ENCODE assay signal across 24 mouse cellular contexts in the genomic region with DNA sequence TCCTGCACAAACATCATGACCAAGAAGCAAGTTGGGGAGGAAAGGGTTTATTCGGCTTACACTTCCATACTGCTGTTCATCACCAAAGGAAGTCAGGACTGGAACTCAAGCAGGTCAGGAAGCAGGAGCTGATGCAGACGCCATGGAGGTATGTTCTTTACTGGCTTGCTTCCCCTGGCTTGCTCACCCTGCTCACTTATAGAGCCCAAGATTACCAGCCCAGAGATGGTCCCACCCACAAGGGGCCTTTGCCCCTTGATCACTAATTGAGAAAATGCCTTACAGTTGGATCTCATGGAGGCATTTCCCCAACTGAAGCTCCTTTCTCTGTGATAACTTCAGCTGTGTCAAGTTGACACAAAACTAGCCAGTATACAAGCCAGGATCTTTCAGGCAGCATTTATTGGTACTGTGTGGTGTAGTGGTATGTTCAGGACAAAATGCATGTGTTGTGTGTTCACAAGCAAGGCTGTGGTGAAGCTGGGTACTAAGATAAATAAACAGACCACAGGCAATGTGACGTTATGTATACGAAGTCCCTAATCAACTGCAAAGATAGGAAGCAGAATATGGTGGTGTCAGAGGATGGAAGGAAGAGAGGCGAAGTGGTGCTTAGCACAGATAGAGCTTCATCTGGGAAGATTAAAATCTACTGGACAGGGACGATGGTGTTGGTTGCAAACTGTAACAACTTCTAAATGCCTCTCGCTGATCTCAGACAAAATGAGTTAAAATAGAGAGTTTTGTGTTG. TPM values are rescaled to one million over a fixed set of nuclear protein-coding genes. Genes with fewer than 3 reads are reported as not detected.
A peak's percentile ranks its signal among the peaks of the same experiment; 100 is the strongest.
DNase-seq lines count a peak whose midpoint lies in the region; ATAC-seq and TF ChIP-seq lines count a peak whose summit lies in the region.
"Not testable (repeated sequence)": the region's sequence is repeated elsewhere in the genome, so short reads cannot be mapped to it uniquely, and the experiment has no call there.
"Had no signal": no experiment of that assay in that cellular context is flagged by ENCODE, and none has a peak within 500 bp of the region (broad histone marks: within the 10 kb centered on the region; RNA-seq: fewer than 3 reads in every experiment).

No protein-coding gene starts in this region.

- H3K36me3 ChIP-seq in G1E (replicated peaks), result peaks cover 74% of the 10 kb centered on the region
- not testable (repeated sequence) for H3K36me3 ChIP-seq in liver, embryonic 11.5 days (ENCODE audit: control insufficient read depth, insufficient read depth, low read length); liver, embryonic 13.5 days; liver, embryonic 15.5 days (replicated peaks); liver, postnatal 0 days (replicated peaks; ENCODE audit: insufficient read depth, low read length)

- not testable (repeated sequence) for H3K27me3 ChIP-seq in G1E (ENCODE audit: insufficient read depth, low read length); liver, embryonic 11.5 days (replicated peaks; ENCODE audit: control insufficient read depth, insufficient read depth, low read length); liver, embryonic 13.5 days; liver, embryonic 15.5 days; liver, postnatal 0 days (ENCODE audit: insufficient read depth, low read length)

- peak overlapping the region; percentile 39 for H3K4me2 ChIP-seq in liver, embryonic 11.5 days
- peak overlapping the region; percentile 3; the same call in 1 of the 2 replicates for H3K4me2 ChIP-seq in liver, embryonic 13.5 days
- H3K4me2 ChIP-seq in liver, embryonic 15.5 days; liver, postnatal 0 days (ENCODE audit: low read depth, low read length): not testable (repeated sequence)

- ATAC-seq in G1E (ENCODE audit: extremely low read depth, insufficient number of reproducible peaks, low FRiP score, poor library complexity, severe bottlenecking), result peak; percentile 84
- peak; percentile 71 for ATAC-seq in common myeloid progenitor, adult 5-6 weeks (replicated peaks; ENCODE audit: low read depth, poor library complexity, severe bottlenecking)
- ATAC-seq in liver, embryonic 11.5 days (replicated peaks; ENCODE audit: low FRiP score), result peak; percentile 86
- peak; percentile 83 for ATAC-seq in liver, embryonic 13.5 days (ENCODE audit: low read depth)
- ATAC-seq in liver, embryonic 15.5 days (ENCODE audit: insufficient read depth), result peak; percentile 75
- peak; percentile 79 for ATAC-seq in liver, postnatal 0 days
- peak; percentile 84 for ATAC-seq in megakaryocyte progenitor cell, adult 5-6 weeks (replicated peaks; ENCODE audit: poor library complexity)

- peaks cover 95% of the 10 kb centered on the region for H3K4me1 ChIP-seq in G1E (ENCODE audit: insufficient read depth, low read depth, low read length)
- H3K4me1 ChIP-seq in liver, embryonic 11.5 days (replicated peaks; ENCODE audit: control insufficient read depth, insufficient read depth, low read length), result peaks cover 19% of the 10 kb centered on the region
- peaks cover 53% of the 10 kb centered on the region for H3K4me1 ChIP-seq in liver, embryonic 13.5 days (replicated peaks)
- peaks cover 33% of the 10 kb centered on the region for H3K4me1 ChIP-seq in liver, embryonic 15.5 days (replicated peaks)
- not testable (repeated sequence) for H3K4me1 ChIP-seq in liver, postnatal 0 days (ENCODE audit: insufficient read depth)

- H3K4me3 ChIP-seq in G1E (ENCODE audit: low read depth, low read length); liver, embryonic 11.5 days (ENCODE audit: low read depth, low read length); liver, embryonic 13.5 days (replicated peaks); liver, embryonic 15.5 days (replicated peaks); liver, postnatal 0 days (ENCODE audit: low read depth, low read length): not testable (repeated sequence)

- peak; percentile 31 for DNase-seq in G1E (ENCODE audit: low spot score)
- not testable (repeated sequence) for DNase-seq in liver, embryonic 11.5 days (ENCODE audit: low spot score); liver, embryonic 13.5 days; liver, postnatal 0 days

- TF ChIP-seq EP300 in liver, postnatal 0 days (IDR thresholded peaks at IDR 0.05; ENCODE audit: low read depth), result peak; percentile 78

- H3K9me3 ChIP-seq in G1E (replicated peaks); liver, embryonic 11.5 days (ENCODE audit: control insufficient read depth, low read length); liver, embryonic 13.5 days (replicated peaks); liver, embryonic 15.5 days (replicated peaks); liver, postnatal 0 days (ENCODE audit: low read length): not testable (repeated sequence)

- not testable (repeated sequence) for H3K9ac ChIP-seq in liver, embryonic 11.5 days (ENCODE audit: low read depth, low read length); liver, embryonic 13.5 days; liver, embryonic 15.5 days; liver, postnatal 0 days (replicated peaks)

- not testable (repeated sequence) for TF ChIP-seq CTCF in G1E (IDR thresholded peaks at IDR 0.05; ENCODE audit: low read depth, low read length); liver, postnatal 0 days (IDR thresholded peaks at IDR 0.05; ENCODE audit: low read depth)

- 41% methylated on average over 7 of the region's 7 CpGs for WGBS in liver, embryonic 11.5 days
- 18% methylated on average over 7 of the region's 7 CpGs for WGBS in liver, embryonic 13.5 days (ENCODE audit: insufficient replicate concordance)
- 14% methylated on average over 7 of the region's 7 CpGs for WGBS in liver, embryonic 15.5 days (ENCODE audit: insufficient replicate concordance)
- 52% methylated on average over 7 of the region's 7 CpGs for WGBS in liver, postnatal 0 days (ENCODE audit: insufficient replicate concordance)

- peak overlapping the region; percentile 62; the same call in 1 of the 2 replicates for H3K27ac ChIP-seq in liver, embryonic 11.5 days (ENCODE audit: low read depth, low read length)
- not testable (repeated sequence) for H3K27ac ChIP-seq in liver, embryonic 13.5 days; liver, postnatal 0 days (ENCODE audit: low read depth)
- peak overlapping the region; percentile 1; the same call in 1 of the 2 replicates for H3K27ac ChIP-seq in liver, embryonic 15.5 days (replicated peaks)

RNA-seq across cellular contexts. Expression of gene Ptpre, which starts 38.2 kb away (rescaled TPM):
- total RNA-seq in G1E (2014; fragmentation: Nextera tagmentation) (154 and 161 TPM in 2 replicates), G1E (2017) (109 and 119 TPM in 2 replicates)
- polyA plus RNA-seq in G1E (2012), result 30.5 and 31.4 TPM in 2 replicates
- 80.7 and 86.9 TPM in 2 replicates for total RNA-seq in common myeloid progenitor, adult 5-6 weeks (2017)
- polyA plus RNA-seq in liver, embryonic 11.5 days (2014; fragmentation: Nextera tagmentation; extraction: Ambion mirVana), result 5.4 and 7.0 TPM in 2 replicates
- polyA plus RNA-seq in liver, embryonic 13.5 days (2015; fragmentation: Nextera tagmentation; extraction: Ambion mirVana), result 2.5 and 2.8 TPM in 2 replicates
- polyA plus RNA-seq in liver, embryonic 15.5 days (2015; fragmentation: Nextera tagmentation; extraction: Ambion mirVana), result 2.8 and 2.9 TPM in 2 replicates
- 3.5 and 3.9 TPM in 2 replicates for polyA plus RNA-seq in liver, postnatal 0 days (2015; fragmentation: Nextera tagmentation; extraction: Ambion mirVana)
- total RNA-seq in megakaryocyte progenitor cell, adult 5-6 weeks (2015), result 61.4 and 74.2 TPM in 2 replicates
- total RNA-seq in megakaryocyte progenitor cell, adult 5-6 weeks (2017), result 49.6 and 59.1 TPM in 2 replicates

RNA-seq across cellular contexts. Expression of gene Clrn3, which starts 47.0 kb away (rescaled TPM):
- total RNA-seq in G1E (2014; fragmentation: Nextera tagmentation) (not detected in 2 replicates), G1E (2017) (0.06 and 0.11 TPM in 2 replicates)
- polyA plus RNA-seq in G1E (2012), result not detected in 2 replicates
- total RNA-seq in common myeloid progenitor, adult 5-6 weeks (2017), result not detected in 2 replicates
- polyA plus RNA-seq in liver, embryonic 11.5 days (2014; fragmentation: Nextera tagmentation; extraction: Ambion mirVana), result 0.04 TPM in 1 of 2 replicates, not detected in the other
- polyA plus RNA-seq in liver, embryonic 13.5 days (2015; fragmentation: Nextera tagmentation; extraction: Ambion mirVana), result not detected in 2 replicates
- 0.03 TPM in 1 of 2 replicates, not detected in the other for polyA plus RNA-seq in liver, embryonic 15.5 days (2015; fragmentation: Nextera tagmentation; extraction: Ambion mirVana)
- not detected in 2 replicates for polyA plus RNA-seq in liver, postnatal 0 days (2015; fragmentation: Nextera tagmentation; extraction: Ambion mirVana)
- total RNA-seq in megakaryocyte progenitor cell, adult 5-6 weeks (2015), result 0.07 TPM in 1 of 2 replicates, not detected in the other
- total RNA-seq in megakaryocyte progenitor cell, adult 5-6 weeks (2017), result not detected in 2 replicates
- total RNA-seq: adrenal gland, adult 18-20 months; adrenal gland, adult 8-10 months; adrenal gland, postnatal 14 days; adrenal gland, postnatal 36 days; CH12.LX had no signal
- polyA plus RNA-seq: activated CD4-positive, CD25-positive, alpha-beta regulatory T cell, adult 4 months; CD4-positive, CD25-positive, alpha-beta regulatory T cell, adult 4 months; cerebellum, adult 2 months; embryonic facial prominence, embryonic 11.5 days; embryonic facial prominence, embryonic 13.5 days; embryonic facial prominence, embryonic 15.5 days; erythroblast, embryonic 14.5 days; forebrain, embryonic 10.5 days; forebrain, embryonic 12.5 days; forebrain, embryonic 14.5 days; forebrain, embryonic 16.5 days; Patski had no signal
